Comparison of ENCODE assay signal across 8 mouse cellular contexts in the genomic region with DNA sequence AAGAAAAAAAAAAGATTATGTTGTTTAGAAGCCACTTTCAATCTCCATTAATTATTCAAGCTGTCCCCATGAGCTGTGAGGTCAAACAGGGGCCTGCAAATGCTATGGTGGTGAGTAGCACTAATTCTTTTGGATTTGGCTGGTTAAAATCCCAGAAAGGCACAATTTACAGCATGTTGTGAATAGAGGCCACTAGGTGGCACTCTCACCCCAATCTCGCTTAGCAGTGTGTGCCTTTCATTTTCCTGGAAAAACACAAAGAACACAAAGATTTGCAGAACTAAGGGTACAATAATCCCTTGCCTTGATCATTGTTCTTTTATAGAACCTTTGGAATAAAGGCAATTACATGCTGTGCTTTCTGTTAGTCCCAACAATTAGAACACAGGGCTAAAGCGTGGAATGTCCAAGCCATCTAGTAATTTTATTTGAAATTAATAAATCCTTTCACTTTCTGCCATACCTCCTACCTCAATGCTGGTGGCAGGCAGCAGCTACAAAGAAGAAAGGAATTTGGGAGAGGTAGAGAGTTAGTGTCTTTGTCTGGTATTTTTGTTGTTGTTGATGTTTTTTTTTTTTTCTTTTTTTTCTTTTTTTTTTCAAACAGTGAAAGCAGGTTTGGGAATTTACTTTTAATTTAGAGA.
DNase-seq lines count a peak whose midpoint lies in the region.
"Had no signal": no experiment of that assay in that cellular context is flagged by ENCODE, and none has a peak within 500 bp of the region (broad histone marks: within the 10 kb centered on the region; RNA-seq: fewer than 3 reads in every experiment).

No protein-coding gene starts in this region.

- H3K9me3 ChIP-seq in forebrain, embryonic 10.5 days = no peaks in the 10 kb centered on the region
- H3K9me3 ChIP-seq: stomach, embryonic 15.5 days had no signal

- 12% methylated on average over 2 of the region's 2 CpGs for WGBS in forebrain, embryonic 10.5 days

- peak overlapping the region; percentile 66; the same call in 1 of the 2 replicates for H3K27ac ChIP-seq in forebrain, embryonic 10.5 days
- H3K27ac ChIP-seq: stomach, embryonic 15.5 days had no signal

- no peaks in the 10 kb centered on the region for H3K36me3 ChIP-seq in forebrain, embryonic 10.5 days (replicated peaks)
- H3K36me3 ChIP-seq: stomach, embryonic 15.5 days had no signal

- H3K4me1 ChIP-seq in forebrain, embryonic 10.5 days = peaks cover 8% of the 10 kb centered on the region; the same call in 1 of the 2 replicates
- H3K4me1 ChIP-seq: stomach, embryonic 15.5 days had no signal

- DNase-seq in urinary bladder, postnatal 14 days (ENCODE audit: low spot score) = peak; percentile 15
- DNase-seq in urinary bladder, postnatal 10 days (ENCODE audit: low spot score) = no peak
- DNase-seq in brain, embryonic 18.5 days (ENCODE audit: low read depth, low spot score) = peak; percentile 59
- peak; percentile 44 for DNase-seq in forebrain, embryonic 10.5 days (ENCODE audit: extremely low spot score, low spot score)
- peak; percentile 59 for DNase-seq in kidney, postnatal 10 days
- peak; percentile 46 for DNase-seq in lung, postnatal 10 days
- DNase-seq in right cerebral cortex, postnatal 10 days (ENCODE audit: low spot score in 2 of 2) = peak; percentile 78 to 83

- 0 out of 2 replicates have a peak, but pooled peaks cover 5% of the 10 kb centered on the region for H3K27me3 ChIP-seq in forebrain, embryonic 10.5 days (ENCODE audit: poor library complexity, severe bottlenecking)
- H3K27me3 ChIP-seq: stomach, embryonic 15.5 days had no signal

- H3K4me3 ChIP-seq in forebrain, embryonic 10.5 days = no peak overlapping the region
- H3K4me3 ChIP-seq: stomach, embryonic 15.5 days had no signal
